Mouse (Mus musculus) MEL (cell line): ENCODE results near the gene Tmem120a. TPM values are rescaled to one million over a fixed set of nuclear protein-coding genes. Genes with fewer than 3 reads are reported as not detected.
A peak's percentile ranks its signal among the peaks of the same experiment; 100 is the strongest.

Experiments used
- DNase-seq: peaks from one replicate; pipeline ENCODE4 v3.0.0; 2011; ENCODE audit warnings: low read depth, low spot score
- H3K27ac ChIP-seq: 2 replicates; pipeline ENCODE4 v1.5.1; 2012; ENCODE audit warnings: low read depth, mild to moderate bottlenecking, control low read depth, low read length, moderate library complexity; ENCODE audit not compliant: control insufficient read depth
- H3K27me3 ChIP-seq, 2 experiments: fragments of 150-350 bp in 1 of 2; sonication (generic) in 1 of 2; 2 replicates each; pipeline ENCODE4 v1.6.1; 2012; ENCODE audit warnings: low read length in 2 of 2, mild to moderate bottlenecking in 2 of 2, improper control_type of control experiment in 1 of 2, moderate library complexity in 1 of 2; ENCODE audit not compliant: insufficient read depth in 2 of 2, control insufficient read depth in 1 of 2
- H3K36me3 ChIP-seq, 2 experiments: 2 replicates each; pipeline ENCODE4 v1.6.1; 2012 to 2014; ENCODE audit warnings: low read length in 2 of 2, improper control_type of control experiment in 1 of 2, inconsistent platforms in 1 of 2, mild to moderate bottlenecking in 1 of 2; ENCODE audit not compliant: insufficient read depth in 2 of 2, control insufficient read depth in 1 of 2
- H3K4me1 ChIP-seq, 2 experiments: fragments of 150-350 bp in 1 of 2; sonication (generic) in 1 of 2; 2 replicates each; pipeline ENCODE4 v1.6.1; 2012; ENCODE audit warnings: low read length in 2 of 2, improper control_type of control experiment in 1 of 2, mild to moderate bottlenecking in 1 of 2; ENCODE audit not compliant: insufficient read depth in 2 of 2, control insufficient read depth in 1 of 2
- H3K4me3 ChIP-seq, 2 experiments: fragments of 150-350 bp in 1 of 2; sonication (generic) in 1 of 2; 2 replicates each; pipeline ENCODE4 v1.5.1; 2012; ENCODE audit warnings: low read depth in 2 of 2, low read length in 2 of 2, mild to moderate bottlenecking in 2 of 2, moderate library complexity in 2 of 2, control low read depth in 1 of 2, improper control_type of control experiment in 1 of 2; ENCODE audit not compliant: control insufficient read depth in 1 of 2, insufficient read depth in 1 of 2
- H3K79me2 ChIP-seq: 2 replicates; pipeline ENCODE4 v1.6.1; 2012; ENCODE audit warnings: mild to moderate bottlenecking, low read length, moderate library complexity; ENCODE audit not compliant: control insufficient read depth, poor library complexity, insufficient read depth
- H3K9ac ChIP-seq: 2 replicates; pipeline ENCODE4 v1.6.1; 2012; ENCODE audit warnings: low read depth, mild to moderate bottlenecking, control low read depth, low read length, moderate library complexity; ENCODE audit not compliant: control insufficient read depth, poor library complexity, severe bottlenecking
- H3K9me3 ChIP-seq: fragments of 150-350 bp; sonication (generic); replicated peaks from 2 replicates; pipeline ENCODE4 v1.6.1; 2012; ENCODE audit warnings: mild to moderate bottlenecking, low read length, improper control_type of control experiment, moderate library complexity; ENCODE audit not compliant: insufficient read depth
- BHLHE40 ChIP-seq: IDR thresholded peaks from 2 replicates; pipeline ENCODE4 v1.6.1; 2012; ENCODE audit warnings: low read depth, mild to moderate bottlenecking, inconsistent platforms, low read length, improper control_type of control experiment, borderline replicate concordance
- CHD1 ChIP-seq: IDR thresholded peaks from 2 replicates; pipeline ENCODE4 v1.6.1; 2012; ENCODE audit warnings: low read depth, mild to moderate bottlenecking, inconsistent platforms, low read length, improper control_type of control experiment
- CTCF ChIP-seq, 3 experiments: IDR thresholded peaks in 2 of 3; conservative IDR thresholded peaks in 1 of 3; 2 replicates each; pipeline ENCODE4 v1.5.1; 2011 to 2012; ENCODE audit warnings: low read length in 3 of 3, low read depth in 2 of 3, mild to moderate bottlenecking in 2 of 3, improper control_type of control experiment in 1 of 3, inconsistent platforms in 1 of 3, mixed read lengths in 1 of 3, moderate library complexity in 1 of 3; ENCODE audit not compliant: control insufficient read depth in 1 of 3, insufficient read depth in 1 of 3, poor library complexity in 1 of 3, severe bottlenecking in 1 of 3
- E2F4 ChIP-seq: IDR thresholded peaks from 2 replicates; pipeline ENCODE4 v1.6.1; 2011; ENCODE audit warnings: low read depth, low read length, improper control_type of control experiment, borderline replicate concordance
- ELF1 ChIP-seq: IDR thresholded peaks from 2 replicates; pipeline ENCODE4 v1.6.1; 2014; ENCODE audit warnings: low read depth, mild to moderate bottlenecking, inconsistent platforms, low read length, improper control_type of control experiment, moderate library complexity
- ETS1 ChIP-seq: IDR thresholded peaks from 2 replicates; pipeline ENCODE4 v1.6.1; 2012; ENCODE audit warnings: low read depth, mild to moderate bottlenecking, inconsistent platforms, low read length, improper control_type of control experiment, moderate library complexity
- JUND ChIP-seq: IDR thresholded peaks from 2 replicates; pipeline ENCODE4 v1.6.1; 2011; ENCODE audit warnings: low read depth, mild to moderate bottlenecking, improper control_type of control experiment, low read length
- KAT2A ChIP-seq: conservative IDR thresholded peaks from 2 replicates; pipeline ENCODE4 v1.6.1; 2012; ENCODE audit warnings: low read depth, low read length, improper control_type of control experiment, inconsistent platforms
- MAX ChIP-seq: IDR thresholded peaks from 2 replicates; pipeline ENCODE4 v1.6.1; 2011; ENCODE audit warnings: low read length, improper control_type of control experiment
- MAZ ChIP-seq: IDR thresholded peaks from 2 replicates; pipeline ENCODE4 v1.6.1; 2012; ENCODE audit warnings: low read depth, mild to moderate bottlenecking, inconsistent platforms, low read length, improper control_type of control experiment
- MXI1 ChIP-seq: IDR thresholded peaks from 2 replicates; pipeline ENCODE4 v1.6.1; 2011; ENCODE audit warnings: mild to moderate bottlenecking, low read depth, low read length, improper control_type of control experiment
- NELFE ChIP-seq: IDR thresholded peaks from 2 replicates; pipeline ENCODE4 v1.6.1; 2011; ENCODE audit warnings: low read depth, low read length, improper control_type of control experiment
- NRF1 ChIP-seq: IDR thresholded peaks from 2 replicates; pipeline ENCODE4 v1.6.1; 2014; ENCODE audit warnings: low read depth, mild to moderate bottlenecking, inconsistent platforms, low read length, improper control_type of control experiment, moderate library complexity; ENCODE audit not compliant: poor library complexity, insufficient read depth, severe bottlenecking
- POLR2AphosphoS5 ChIP-seq: IDR thresholded peaks from 2 replicates; pipeline ENCODE4 v1.6.1; 2012; ENCODE audit warnings: low read depth, borderline replicate concordance, mild to moderate bottlenecking, inconsistent platforms, low read length, moderate library complexity, mixed read lengths
- RCOR1 ChIP-seq: IDR thresholded peaks from 2 replicates; pipeline ENCODE4 v1.6.1; 2012; ENCODE audit warnings: low read depth, mild to moderate bottlenecking, inconsistent platforms, low read length, improper control_type of control experiment
- SMC3 ChIP-seq: IDR thresholded peaks from 2 replicates; pipeline ENCODE4 v1.6.1; 2011; ENCODE audit warnings: low read depth, low read length, improper control_type of control experiment
- TBP ChIP-seq: IDR thresholded peaks from 2 replicates; pipeline ENCODE4 v1.8.0; 2011; ENCODE audit warnings: low read depth, low read length, improper control_type of control experiment
- TCF12 ChIP-seq: IDR thresholded peaks from 2 replicates; pipeline ENCODE4 v1.6.1; 2014; ENCODE audit warnings: low read depth, mild to moderate bottlenecking, inconsistent platforms, low read length, improper control_type of control experiment, moderate library complexity
- UBTF ChIP-seq: IDR thresholded peaks from 2 replicates; pipeline ENCODE4 v1.6.1; 2012; ENCODE audit warnings: low read depth, mild to moderate bottlenecking, inconsistent platforms, low read length, improper control_type of control experiment, moderate library complexity, borderline replicate concordance; ENCODE audit not compliant: insufficient read depth
- USF1 ChIP-seq: IDR thresholded peaks from 2 replicates; pipeline ENCODE4 v1.6.1; 2014; ENCODE audit warnings: low read depth, mild to moderate bottlenecking, inconsistent platforms, low read length, improper control_type of control experiment, moderate library complexity
- ZC3H11A ChIP-seq: IDR thresholded peaks from 2 replicates; pipeline ENCODE4 v1.6.1; 2012; ENCODE audit warnings: low read depth, mild to moderate bottlenecking, inconsistent platforms, low read length, improper control_type of control experiment
- ZKSCAN1 ChIP-seq: IDR thresholded peaks from 2 replicates; pipeline ENCODE4 v1.6.1; 2012; ENCODE audit warnings: low read depth, mild to moderate bottlenecking, inconsistent platforms, low read length, improper control_type of control experiment, moderate library complexity
- polyA plus RNA-seq, 2 experiments: library from polyadenylated mRNA; stranded (reverse) in 1 of 2; unstranded in 1 of 2; fragments of >175 nt in 1 of 2; fragments of >200 nt in 1 of 2; gene quantifications; 2 replicates each; pipeline versions ENCODE4 v1.2.1 to v1.2.4; 2012; ENCODE audit warnings: low replicate concordance in 2 of 2, low read depth in 1 of 2; ENCODE audit not compliant: insufficient read length in 2 of 2, insufficient read depth in 1 of 2, missing spikeins in 1 of 2
- total RNA-seq: library from RNA; depleted of rRNA; stranded (reverse); fragments of 300-350 nt; gene quantifications from 2 replicates; pipeline ENCODE4 v1.2.3, GENCODE M21; 2012; rRNA removed

Gene Tmem120a
- total and polyA plus RNA-seq, 3 experiments, result 19.6 to 38.8 TPM; not detected in 1

DNA sequence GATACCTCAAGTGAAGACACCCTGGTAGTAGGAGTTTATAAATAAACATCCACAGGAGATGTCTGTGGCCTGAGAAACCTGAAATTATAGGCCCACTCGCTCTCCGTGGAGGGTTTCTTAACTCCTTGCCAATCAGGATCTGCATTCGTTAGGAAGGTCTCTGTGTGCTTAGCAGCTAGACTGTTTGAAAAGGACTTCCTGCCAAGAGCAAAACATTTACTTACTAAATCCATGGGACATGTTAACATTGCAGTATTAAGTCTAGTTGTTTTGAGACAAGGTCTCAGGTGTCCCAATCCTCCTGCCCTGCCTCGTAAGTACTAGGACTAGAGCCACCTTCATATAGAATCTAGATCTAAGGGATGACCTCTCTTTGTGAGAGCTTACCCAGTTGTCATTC lies 53.0 kb downstream of the Tmem120a start:
- no peak overlapping the region for H3K4me3 ChIP-seq
- no peaks in the 10 kb centered on the region for H3K27me3 ChIP-seq
- peaks cover 16% of the 10 kb centered on the region for H3K79me2 ChIP-seq
- H3K9ac ChIP-seq, result no peak overlapping the region
- H3K9me3 ChIP-seq, result no peaks in the 10 kb centered on the region
- H3K36me3 ChIP-seq, result peaks cover 0 to 12% of the 10 kb centered on the region in 2 experiments; a peak in 2 of 4 replicates
- TF ChIP-seq E2F4, result no peak
- TF ChIP-seq CHD1, result no peak
- no peak for TF ChIP-seq SMC3
- no peak for TF ChIP-seq TCF12
- TF ChIP-seq ELF1, result no peak
- no peak for TF ChIP-seq MAX
- TF ChIP-seq ZKSCAN1, result no peak
- TF ChIP-seq RCOR1, result no peak
- no peak for TF ChIP-seq NELFE
- no peak for TF ChIP-seq MAZ
- no peak for TF ChIP-seq NRF1
- TF ChIP-seq TBP, result no peak
- no peak for TF ChIP-seq USF1
- TF ChIP-seq BHLHE40, result no peak
- no peak for TF ChIP-seq UBTF
- TF ChIP-seq JUND, result no peak
- TF ChIP-seq POLR2AphosphoS5, result no peak
- TF ChIP-seq ZC3H11A, result no peak
- no peak for TF ChIP-seq CTCF (IDR thresholded peaks at IDR 0.05 in 2 of 3, conservative IDR thresholded peaks at IDR 0.05 in 1 of 3; ENCODE audit: control insufficient read depth in 1 of 3, insufficient read depth in 1 of 3, low read depth in 2 of 3, low read length in 3 of 3, poor library complexity in 1 of 3, severe bottlenecking in 1 of 3)
- TF ChIP-seq, all 39 proteins: peak for 0
- Histone ChIP-seq H3K27ac (no peak overlapping the region), H3K4me1 (peaks cover 0 to 16% of the 10 kb centered on the region in 2 experiments; a peak in 2 of 4 replicates)
- no peak for DNase-seq

DNA sequence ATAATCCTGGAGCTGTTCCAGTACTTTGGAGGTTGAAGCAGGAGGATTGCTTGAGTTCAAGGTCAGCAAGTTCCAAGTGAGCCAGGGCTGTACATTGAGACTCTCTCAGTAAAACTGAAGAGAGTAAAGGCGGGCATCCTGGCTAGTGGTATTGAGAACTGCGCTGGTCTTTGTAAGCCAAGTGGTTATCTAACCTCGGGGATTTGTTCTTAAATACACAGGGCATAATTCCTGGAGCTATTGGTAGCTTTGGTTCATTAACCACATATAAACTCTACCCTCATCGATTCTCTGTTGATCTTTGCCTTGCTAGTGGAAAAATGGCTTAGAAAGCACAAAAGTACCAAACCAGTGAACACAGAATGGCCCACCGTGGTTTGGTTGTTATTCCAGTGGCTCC lies 53.8 kb downstream of the Tmem120a start:
- H3K36me3 ChIP-seq, result peaks cover 0 to 14% of the 10 kb centered on the region in 2 experiments; a peak in 2 of 4 replicates

More for the DNA sequence above, 53.8 kb downstream of the Tmem120a start:
- Histone ChIP-seq H3K9ac (no peak overlapping the region), H3K4me3 (peak overlapping the region in 1 of 2 experiments; percentile 90; a peak in 1 of 4 replicates), H3K27me3 (no peaks in the 10 kb centered on the region), H3K79me2 (peaks cover 16% of the 10 kb centered on the region), H3K9me3 (no peaks in the 10 kb centered on the region), H3K27ac (no peak overlapping the region), H3K4me1 (peaks cover 0 to 19% of the 10 kb centered on the region in 2 experiments; a peak in 2 of 4 replicates)
- no peak for DNase-seq
- TF ChIP-seq MXI1 (no peak), ETS1 (no peak), NRF1 (no peak), KAT2A (no peak)
- TF ChIP-seq, all 39 proteins: peak for 0

Other genes with a start within 250 kb of the Tmem120a start
- 0.23 and 0.26 TPM in 2 replicates for gene Hip1, start 199.3 kb downstream of the Tmem120a start, total RNA-seq
- gene Hip1, start 199.3 kb downstream of the Tmem120a start, polyA plus RNA-seq, result under 1 TPM in 1 of 2 experiments, not detected in 1; 0.75 TPM
- gene Ccl26, start 180.9 kb downstream of the Tmem120a start, total RNA-seq, result not detected in 2 replicates
- gene Ccl26, start 180.9 kb downstream of the Tmem120a start, polyA plus RNA-seq, result not detected
- not detected in 2 replicates for gene Ccl24, start 171.4 kb downstream of the Tmem120a start, total RNA-seq
- not detected for gene Ccl24, start 171.4 kb downstream of the Tmem120a start, polyA plus RNA-seq
- gene Rhbdd2, start 111.8 kb downstream of the Tmem120a start, total RNA-seq, result 4.2 and 4.9 TPM in 2 replicates
- 10 to 100 TPM in 1 of 2 experiments, not detected in 1; 29.1 TPM for gene Rhbdd2, start 111.8 kb downstream of the Tmem120a start, polyA plus RNA-seq
- 40.3 and 40.4 TPM in 2 replicates for gene Por, start 74.4 kb downstream of the Tmem120a start, total RNA-seq
- 10 to 100 TPM in 1 of 2 experiments, not detected in 1; 64.4 TPM for gene Por, start 74.4 kb downstream of the Tmem120a start, polyA plus RNA-seq
- not detected in 2 replicates for gene Styxl1, start 33.9 kb upstream of the Tmem120a start, total RNA-seq
- under 1 TPM in 1 of 2 experiments, not detected in 1; 0.17 TPM for gene Styxl1, start 33.9 kb upstream of the Tmem120a start, polyA plus RNA-seq
- 207 and 241 TPM in 2 replicates for gene Mdh2, start 34.0 kb upstream of the Tmem120a start, total RNA-seq
- 1,000 to 10,000 TPM in 1 of 2 experiments, 100 to 1,000 TPM in 1; 465 to 1,097 TPM for gene Mdh2, start 34.0 kb upstream of the Tmem120a start, polyA plus RNA-seq
- not detected in 2 replicates for gene Srrm3, start 62.4 kb upstream of the Tmem120a start, total RNA-seq
- not detected for gene Srrm3, start 62.4 kb upstream of the Tmem120a start, polyA plus RNA-seq
- not detected in 2 replicates for gene Hspb1, start 143.5 kb upstream of the Tmem120a start, total RNA-seq
- not detected for gene Hspb1, start 143.5 kb upstream of the Tmem120a start, polyA plus RNA-seq
- 109 and 116 TPM in 2 replicates for gene Ywhag, start 190.2 kb upstream of the Tmem120a start, total RNA-seq
- gene Ywhag, start 190.2 kb upstream of the Tmem120a start, polyA plus RNA-seq, result 100 to 1,000 TPM; 268 to 295 TPM
- 0.95 and 1.1 TPM in 2 replicates for gene Ssc4d, start 230.1 kb upstream of the Tmem120a start, total RNA-seq
- 1 to 10 TPM in 1 of 2 experiments, not detected in 1; 2.1 TPM for gene Ssc4d, start 230.1 kb upstream of the Tmem120a start, polyA plus RNA-seq
- gene Zp3, start 235.7 kb upstream of the Tmem120a start, total RNA-seq, result not detected in 2 replicates
- gene Zp3, start 235.7 kb upstream of the Tmem120a start, polyA plus RNA-seq, result not detected